Mouse (Mus musculus) liver, adult 2 months (tissue): ENCODE results near the gene Cops8.

ENCODE experiments used
- CTCF ChIP-seq: fragments of 200-500 bp; IDR thresholded peaks from 2 replicates; pipeline ENCODE4 v1.5.1; 2011; ENCODE audit warnings: low read depth, low read length, control low read depth
- POLR2A ChIP-seq: fragments of 200-500 bp; IDR thresholded peaks from 2 replicates; pipeline ENCODE4 v1.6.1; 2011; ENCODE audit warnings: low read length, control low read depth; ENCODE audit not compliant: insufficient read depth; ENCODE audit errors: extremely low read depth

- TF ChIP-seq CTCF: no peak
- TF ChIP-seq POLR2A: no peak
Measured at GRCm38 (mm10) chr1:90574845-90575244, 27.9 kb upstream of the Cops8 start.
